In the genomic region with DNA sequence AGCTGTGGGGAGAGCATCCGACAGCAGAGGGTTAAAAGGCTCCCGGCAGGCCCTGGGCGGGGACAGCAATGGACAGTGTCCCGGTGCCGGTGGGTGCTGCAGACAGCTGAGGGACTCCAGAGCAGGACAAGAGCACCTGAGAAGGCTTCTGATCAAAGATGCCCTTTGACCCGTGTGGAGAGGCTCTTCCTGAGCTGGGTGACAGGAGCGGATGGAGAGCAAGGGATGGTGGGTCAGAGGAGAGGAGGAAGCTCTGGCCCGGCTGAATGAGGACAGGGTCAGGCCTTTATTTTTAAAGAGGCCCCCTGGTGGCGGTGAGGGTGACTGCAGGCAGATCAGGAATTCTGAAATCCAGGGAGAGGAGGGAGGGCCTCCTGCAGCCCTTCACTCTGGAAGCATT, we compare ENCODE assay signal across 7 mouse cellular contexts. TPM values are rescaled to one million over a fixed set of nuclear protein-coding genes. Genes with fewer than 3 reads are reported as not detected.
DNase-seq lines count a peak whose midpoint lies in the region; ATAC-seq and TF ChIP-seq lines count a peak whose summit lies in the region.

No protein-coding gene starts in this region.

- H3K4me1 ChIP-seq in embryonic facial prominence, embryonic 10.5 days: peaks cover 21% of the 10 kb centered on the region
- no peaks in the 10 kb centered on the region for H3K4me1 ChIP-seq in intestine, postnatal 0 days (replicated peaks; ENCODE audit: control insufficient read depth, insufficient read depth, low read length)
- peaks cover 14% of the 10 kb centered on the region for H3K4me1 ChIP-seq in midbrain, embryonic 12.5 days

- H3K36me3 ChIP-seq in embryonic facial prominence, embryonic 10.5 days (replicated peaks): peaks cover 46% of the 10 kb centered on the region
- H3K36me3 ChIP-seq in intestine, postnatal 0 days (ENCODE audit: control insufficient read depth, insufficient read depth): peaks cover 33% of the 10 kb centered on the region
- peaks cover 43% of the 10 kb centered on the region for H3K36me3 ChIP-seq in midbrain, embryonic 12.5 days

- TF ChIP-seq CTCF in intestine, postnatal 0 days (IDR thresholded peaks at IDR 0.05; ENCODE audit: low read depth): peak; percentile 82

- peak; percentile 57 for ATAC-seq in granulocyte monocyte progenitor cell, adult 5-6 weeks (replicated peaks; ENCODE audit: poor library complexity, severe bottlenecking)
- peak; percentile 37 for ATAC-seq in intestine, postnatal 0 days
- ATAC-seq in midbrain, embryonic 12.5 days (ENCODE audit: low FRiP score, low read depth): peak; percentile 64

- H3K9ac ChIP-seq in intestine, postnatal 0 days (ENCODE audit: low read depth, low read length): no peak overlapping the region
- peak overlapping the region; percentile 53 for H3K9ac ChIP-seq in midbrain, embryonic 12.5 days (replicated peaks)

- H3K4me3 ChIP-seq in embryonic facial prominence, embryonic 10.5 days: peak overlapping the region; percentile 53
- H3K4me3 ChIP-seq in intestine, postnatal 0 days (ENCODE audit: low read depth, low read length): peak overlapping the region; percentile 27
- H3K4me3 ChIP-seq in midbrain, embryonic 12.5 days: peak overlapping the region; percentile 32

- H3K27me3 ChIP-seq in embryonic facial prominence, embryonic 10.5 days (replicated peaks; ENCODE audit: low read depth, poor library complexity, severe bottlenecking): peaks cover 15% of the 10 kb centered on the region
- no peaks in the 10 kb centered on the region; the same call in 1 of the 2 replicates for H3K27me3 ChIP-seq in intestine, postnatal 0 days (replicated peaks; ENCODE audit: control insufficient read depth, insufficient read depth, low read length)
- peaks cover 14% of the 10 kb centered on the region for H3K27me3 ChIP-seq in midbrain, embryonic 12.5 days

- DNase-seq in adrenal gland, postnatal 10 days: peak; percentile 90
- peak; percentile 89 for DNase-seq in embryonic facial prominence, embryonic 10.5 days (ENCODE audit: low spot score)
- DNase-seq in left cerebral cortex, postnatal 4 days: peak; percentile 82
- peak; percentile 51 for DNase-seq in skeletal muscle tissue, adult 2 months (ENCODE audit: low read depth, low spot score)

- intact Hi-C loops in left cerebral cortex, postnatal 4 days (cut with DNase I): no loop called here

- 6% methylated on average over 9 of the region's 9 CpGs for WGBS in embryonic facial prominence, embryonic 10.5 days
- WGBS in intestine, postnatal 0 days: 2% methylated on average over 9 of the region's 9 CpGs
- WGBS in midbrain, embryonic 12.5 days: 3% methylated on average over 9 of the region's 9 CpGs

- peak overlapping the region; percentile 78 for H3K27ac ChIP-seq in embryonic facial prominence, embryonic 10.5 days (replicated peaks)
- no peak overlapping the region for H3K27ac ChIP-seq in intestine, postnatal 0 days (ENCODE audit: low read depth, low read length)
- peak overlapping the region; percentile 58; the same call in 1 of the 2 replicates for H3K27ac ChIP-seq in midbrain, embryonic 12.5 days (replicated peaks)

- H3K9me3 ChIP-seq in embryonic facial prominence, embryonic 10.5 days: no peaks in the 10 kb centered on the region
- H3K9me3 ChIP-seq in intestine, postnatal 0 days (ENCODE audit: control insufficient read depth): no peaks in the 10 kb centered on the region
- no peaks in the 10 kb centered on the region for H3K9me3 ChIP-seq in midbrain, embryonic 12.5 days

- peak overlapping the region; percentile 63 for H3K4me2 ChIP-seq in intestine, postnatal 0 days (replicated peaks; ENCODE audit: low read depth)
- peak overlapping the region; percentile 53 for H3K4me2 ChIP-seq in midbrain, embryonic 12.5 days (replicated peaks)

RNA-seq across cellular contexts. Expression of gene Triobp, which starts 4.9 kb away (rescaled TPM):
- 10 to 100 TPM; 87.8 to 88.2 TPM for total RNA-seq in adrenal gland, postnatal 10 days (2021)
- polyA plus RNA-seq in embryonic facial prominence, embryonic 10.5 days (2016; fragmentation: Nextera tagmentation; extraction: Ambion mirVana): 46.7 and 49.4 TPM in 2 replicates
- 44.7 and 55.4 TPM in 2 replicates for total RNA-seq in granulocyte monocyte progenitor cell, adult 5-6 weeks (2014; fragmentation: Nextera tagmentation)
- 20.6 and 32.3 TPM in 2 replicates for total RNA-seq in granulocyte monocyte progenitor cell, adult 5-6 weeks (2017)
- polyA plus RNA-seq in intestine, postnatal 0 days (2015; fragmentation: Nextera tagmentation; extraction: Ambion mirVana): 35.2 and 39.4 TPM in 2 replicates
- 100 to 1,000 TPM in 1 of 2 experiments, 10 to 100 TPM in 1; 98.7 to 106 TPM for total RNA-seq in left cerebral cortex, postnatal 4 days (2021)
- 40.0 and 45.0 TPM in 2 replicates for polyA plus RNA-seq in midbrain, embryonic 12.5 days (2016; fragmentation: Nextera tagmentation; extraction: Ambion mirVana)

RNA-seq across cellular contexts. Expression of gene Nol12, which starts 7.9 kb away (rescaled TPM):
- total RNA-seq in adrenal gland, postnatal 10 days (2021): 10 to 100 TPM; 34.4 to 35.2 TPM
- polyA plus RNA-seq in embryonic facial prominence, embryonic 10.5 days (2016; fragmentation: Nextera tagmentation; extraction: Ambion mirVana): 69.2 and 71.5 TPM in 2 replicates
- 34.4 and 60.8 TPM in 2 replicates for total RNA-seq in granulocyte monocyte progenitor cell, adult 5-6 weeks (2014; fragmentation: Nextera tagmentation)
- 20.1 and 30.7 TPM in 2 replicates for total RNA-seq in granulocyte monocyte progenitor cell, adult 5-6 weeks (2017)
- 24.8 and 26.0 TPM in 2 replicates for polyA plus RNA-seq in intestine, postnatal 0 days (2015; fragmentation: Nextera tagmentation; extraction: Ambion mirVana)
- 10 to 100 TPM; 46.5 to 47.8 TPM for total RNA-seq in left cerebral cortex, postnatal 4 days (2021)
- polyA plus RNA-seq in midbrain, embryonic 12.5 days (2016; fragmentation: Nextera tagmentation; extraction: Ambion mirVana): 50.2 and 59.6 TPM in 2 replicates

RNA-seq across cellular contexts. Expression of gene Lgals1, which starts 16.1 kb away (rescaled TPM):
- 100 to 1,000 TPM; 601 to 606 TPM for total RNA-seq in adrenal gland, postnatal 10 days (2021)
- 241 and 316 TPM in 2 replicates for polyA plus RNA-seq in embryonic facial prominence, embryonic 10.5 days (2016; fragmentation: Nextera tagmentation; extraction: Ambion mirVana)
- total RNA-seq in granulocyte monocyte progenitor cell, adult 5-6 weeks (2014; fragmentation: Nextera tagmentation): 677 and 745 TPM in 2 replicates
- total RNA-seq in granulocyte monocyte progenitor cell, adult 5-6 weeks (2017): 746 and 991 TPM in 2 replicates
- 725 and 759 TPM in 2 replicates for polyA plus RNA-seq in intestine, postnatal 0 days (2015; fragmentation: Nextera tagmentation; extraction: Ambion mirVana)
- 10 to 100 TPM; 25.2 to 29.4 TPM for total RNA-seq in left cerebral cortex, postnatal 4 days (2021)
- polyA plus RNA-seq in midbrain, embryonic 12.5 days (2016; fragmentation: Nextera tagmentation; extraction: Ambion mirVana): 346 and 420 TPM in 2 replicates

RNA-seq across cellular contexts. Expression of gene Pdxp, which starts 28.9 kb away (rescaled TPM):
- total RNA-seq in adrenal gland, postnatal 10 days (2021): 1 to 10 TPM; 5.2 to 6.1 TPM
- 32.6 and 36.5 TPM in 2 replicates for polyA plus RNA-seq in embryonic facial prominence, embryonic 10.5 days (2016; fragmentation: Nextera tagmentation; extraction: Ambion mirVana)
- 10.6 and 19.8 TPM in 2 replicates for total RNA-seq in granulocyte monocyte progenitor cell, adult 5-6 weeks (2014; fragmentation: Nextera tagmentation)
- total RNA-seq in granulocyte monocyte progenitor cell, adult 5-6 weeks (2017): 4.0 and 6.4 TPM in 2 replicates
- 3.3 and 4.2 TPM in 2 replicates for polyA plus RNA-seq in intestine, postnatal 0 days (2015; fragmentation: Nextera tagmentation; extraction: Ambion mirVana)
- total RNA-seq in left cerebral cortex, postnatal 4 days (2021): 100 to 1,000 TPM; 107 to 117 TPM
- polyA plus RNA-seq in midbrain, embryonic 12.5 days (2016; fragmentation: Nextera tagmentation; extraction: Ambion mirVana): 46.3 and 53.7 TPM in 2 replicates

RNA-seq across cellular contexts. Expression of gene Sh3bp1, which starts 43.1 kb away (rescaled TPM):
- total RNA-seq in adrenal gland, postnatal 10 days (2021): 10 to 100 TPM; 11.7 to 17.1 TPM
- 35.6 and 36.1 TPM in 2 replicates for polyA plus RNA-seq in embryonic facial prominence, embryonic 10.5 days (2016; fragmentation: Nextera tagmentation; extraction: Ambion mirVana)
- total RNA-seq in granulocyte monocyte progenitor cell, adult 5-6 weeks (2014; fragmentation: Nextera tagmentation): 58.0 and 70.8 TPM in 2 replicates
- total RNA-seq in granulocyte monocyte progenitor cell, adult 5-6 weeks (2017): 19.3 and 29.4 TPM in 2 replicates
- 7.2 and 7.6 TPM in 2 replicates for polyA plus RNA-seq in intestine, postnatal 0 days (2015; fragmentation: Nextera tagmentation; extraction: Ambion mirVana)
- total RNA-seq in left cerebral cortex, postnatal 4 days (2021): 1 to 10 TPM; 5.4 to 6.0 TPM
- 8.2 and 9.3 TPM in 2 replicates for polyA plus RNA-seq in midbrain, embryonic 12.5 days (2016; fragmentation: Nextera tagmentation; extraction: Ambion mirVana)

Comparison
In these comparisons a context has a peak if more than half of its experiments do, and no peak if none do; other contexts are left out.
1. RNA of gene Lgals1, which starts 16.1 kb away (total RNA-seq): 677 to 991 TPM in granulocyte monocyte progenitor cell, adult 5-6 weeks and 601 to 606 TPM in adrenal gland, postnatal 10 days; 25.2 to 29.4 TPM in left cerebral cortex, postnatal 4 days; every median in the first group is over 10 times any median in the second.
2. Peak in every context shown above with its lines, with median percentiles within 50 percentile points of each other: DNase-seq, H3K4me3 ChIP-seq and ATAC-seq.